Mouse (Mus musculus): ENCODE data around the gene Meox2.
"Not testable (repeated sequence)": the region's sequence is repeated elsewhere in the genome, so short reads cannot be mapped to it uniquely, and the experiment has no call there.

Meox2 gene

DNA sequence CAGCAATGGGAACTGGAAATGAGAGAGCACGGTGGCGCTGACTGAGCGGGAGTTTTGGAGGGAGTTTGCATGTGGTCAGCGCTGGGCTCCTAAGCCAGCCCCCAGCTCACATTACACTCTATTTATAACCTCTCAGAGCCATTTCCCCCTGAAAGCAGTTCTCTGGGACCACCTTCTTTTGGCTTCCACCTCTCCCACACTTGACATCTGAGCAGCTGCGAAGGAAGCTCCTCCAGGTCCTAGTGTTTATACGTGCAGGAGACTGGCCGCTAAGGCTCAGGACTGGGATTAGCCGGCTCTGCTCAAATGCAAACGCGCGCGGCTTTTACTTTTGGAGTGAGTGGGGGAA is at the start of gene Meox2:
TSS of gene Meox2 (plus strand) at position 151 of the 349 bp plus-strand sequence.
- no peak for DNase-seq (ENCODE audit: low spot score)

DNA sequence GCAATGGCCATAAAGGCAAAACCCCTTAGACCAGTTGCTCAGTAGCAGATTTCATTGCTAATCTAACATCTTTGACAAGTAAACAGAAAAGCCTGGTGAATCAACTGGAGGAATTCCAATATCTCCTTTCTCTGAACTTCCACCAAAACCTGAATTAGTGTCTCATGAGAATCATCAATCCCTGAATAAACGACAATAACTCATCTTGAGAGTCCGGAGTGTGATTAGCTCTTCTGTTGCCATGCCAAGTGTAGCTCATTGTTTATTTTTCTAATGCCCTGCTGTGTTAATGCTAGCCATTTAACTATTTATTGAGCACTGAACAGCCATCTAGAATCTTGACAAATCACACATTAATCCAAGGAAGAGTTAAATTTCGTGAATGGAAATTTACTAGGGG is 35.7 kb upstream of the Meox2 start:
- DNase-seq (ENCODE audit: low spot score): no peak

- DNase-seq (ENCODE audit: low spot score): no peak
Observed at GRCm38 (mm10) chr12:37077308-37077707, 31.0 kb upstream of the Meox2 start.

DNA sequence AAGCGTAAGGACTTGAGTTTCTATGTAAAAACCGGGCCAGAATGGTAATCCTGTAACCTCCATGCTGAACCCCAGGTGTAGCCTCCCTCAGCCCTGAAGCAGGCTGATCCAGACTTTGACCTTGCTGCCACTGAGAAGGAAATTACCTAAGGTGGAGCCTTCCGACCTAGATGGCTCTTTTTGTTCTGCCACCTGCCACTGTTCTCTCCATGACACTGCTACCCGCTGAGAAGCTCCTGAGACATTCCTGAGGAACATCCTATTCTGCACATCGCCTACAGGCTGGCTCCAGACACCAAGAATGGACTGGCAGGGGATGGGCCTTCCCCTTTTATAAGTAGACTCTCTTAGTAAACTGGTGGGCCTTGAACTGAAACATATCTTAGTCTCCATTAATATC is 28.3 kb upstream of the Meox2 start:
- not testable (repeated sequence) for DNase-seq (ENCODE audit: low spot score)

- no peak for DNase-seq (ENCODE audit: low spot score)
Observed at GRCm38 (mm10) chr12:37106541-37106940, 1.8 kb upstream of the Meox2 start.

- DNase-seq (ENCODE audit: low spot score): no peak
Observed at GRCm38 (mm10) chr12:37107150-37107549, 1.2 kb upstream of the Meox2 start.

GRCm38 (mm10) chr12:37107713-37108389 is 489 bp upstream of the Meox2 start:
- no peak for DNase-seq (ENCODE audit: low spot score)

- no peak for DNase-seq (ENCODE audit: low spot score)
Observed at GRCm38 (mm10) chr12:37108819-37109473, 606 bp downstream of the Meox2 start.

DNA sequence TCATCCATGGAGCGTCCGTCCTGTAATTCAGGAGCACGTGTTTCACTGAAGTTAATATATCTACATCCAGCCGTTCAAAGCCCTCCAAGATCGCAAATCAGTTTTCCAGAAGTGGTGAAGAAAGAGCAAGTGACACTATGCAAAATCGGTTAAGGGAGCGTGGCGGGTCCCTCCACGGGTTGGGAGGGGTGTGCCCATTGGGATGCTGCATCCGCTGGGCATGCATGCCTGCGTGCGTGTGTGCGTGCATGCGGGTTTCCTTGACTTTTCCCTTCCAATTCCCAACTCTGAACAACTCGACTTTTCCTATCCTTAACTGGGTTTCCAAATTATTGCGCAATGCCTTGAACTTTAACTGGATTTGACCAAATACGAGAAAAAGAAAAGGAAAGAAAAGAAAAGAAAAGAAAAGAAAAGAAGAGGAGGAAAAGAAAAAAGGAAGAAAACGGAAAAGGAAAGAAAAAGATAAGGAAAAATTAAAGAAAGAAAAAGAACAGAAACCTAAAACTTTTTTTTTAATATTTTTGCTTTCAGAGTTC is 1.2 kb downstream of the Meox2 start:
- DNase-seq (ENCODE audit: low spot score): no peak

DNA sequence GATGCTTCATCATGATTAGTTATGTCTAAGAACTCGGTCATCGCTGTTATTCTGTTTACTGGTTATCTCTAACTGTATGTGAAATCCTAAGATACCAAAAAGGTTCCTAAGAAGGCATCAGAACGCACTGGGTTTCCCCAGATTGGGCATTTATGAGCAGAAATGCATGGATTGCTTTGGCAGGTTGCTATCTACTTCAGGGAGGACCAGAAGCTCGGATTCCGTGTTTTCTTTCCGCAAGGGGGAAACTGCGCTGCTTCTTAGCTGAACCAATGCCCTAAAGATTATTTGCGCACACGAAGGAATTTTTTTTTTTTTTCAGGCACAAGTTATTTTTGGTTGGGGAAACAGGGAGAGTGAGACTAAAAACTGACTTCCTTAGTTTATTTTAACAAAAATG is 2.6 kb downstream of the Meox2 start:
- DNase-seq (ENCODE audit: low spot score): no peak

DNA sequence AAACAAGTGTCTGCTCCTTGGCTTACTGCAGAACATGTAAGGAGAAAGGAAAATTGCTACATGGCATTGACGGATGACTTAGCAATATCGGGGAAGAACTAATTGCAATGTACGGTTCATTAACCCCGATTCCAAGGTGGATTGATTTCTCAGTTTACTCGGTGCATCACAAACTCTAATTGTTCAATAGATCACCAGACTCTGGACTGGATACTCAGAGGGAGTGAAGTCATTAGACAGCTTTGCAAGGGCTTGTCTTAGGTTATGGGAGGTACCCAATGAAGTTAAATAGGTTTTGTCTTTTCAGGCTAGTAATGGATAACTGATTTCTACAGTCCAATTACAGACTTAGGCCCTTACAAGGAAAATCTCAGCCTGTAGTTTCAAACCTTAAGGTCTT is 10.9 kb downstream of the Meox2 start:
- DNase-seq (ENCODE audit: low spot score): no peak

- DNase-seq (ENCODE audit: low spot score): no peak
Observed at GRCm38 (mm10) chr12:37123763-37124162, 15.4 kb downstream of the Meox2 start.

GRCm38 (mm10) chr12:37142080-37142703 is 33.9 kb downstream of the Meox2 start:
- no peak for DNase-seq (ENCODE audit: low spot score)

GRCm38 (mm10) chr12:37143879-37144278 is 35.5 kb downstream of the Meox2 start:
- no peak for DNase-seq (ENCODE audit: low spot score)

- DNase-seq (ENCODE audit: low spot score): no peak
Observed at GRCm38 (mm10) chr12:37167742-37168141, 59.4 kb downstream of the Meox2 start.

DNA sequence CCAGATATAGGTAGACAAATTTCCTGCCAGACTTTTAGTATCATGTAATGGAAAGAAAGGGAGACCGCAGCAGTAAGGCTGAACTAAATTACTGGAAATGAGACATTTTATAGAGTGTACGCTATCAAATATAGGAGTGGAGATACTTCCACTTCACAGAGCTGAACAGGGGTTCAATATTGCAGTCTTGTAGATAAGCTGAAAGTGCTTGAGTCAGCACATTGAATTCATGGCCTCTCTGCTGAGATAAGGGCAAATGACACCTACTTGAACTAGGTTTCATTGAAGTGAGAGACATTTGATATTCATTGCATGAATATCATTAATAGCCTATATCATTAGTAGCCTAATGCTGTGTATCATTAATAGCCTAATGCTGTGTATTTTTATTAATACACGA is 65.0 kb downstream of the Meox2 start:
- no peak for DNase-seq (ENCODE audit: low spot score)

- no peak for DNase-seq (ENCODE audit: low spot score)
Observed at GRCm38 (mm10) chr12:37183689-37184088, 75.3 kb downstream of the Meox2 start.

- no peak for DNase-seq (ENCODE audit: low spot score)
Observed at GRCm38 (mm10) chr12:37188940-37189488, 80.7 kb downstream of the Meox2 start.

Data from adipocyte (in vitro differentiated cells).